Mouse (Mus musculus) skeletal muscle tissue, adult 2 months (tissue): ENCODE measurements around the gene Ripply2.
"Not testable (repeated sequence)": the region's sequence is repeated elsewhere in the genome, so short reads cannot be mapped to it uniquely, and the experiment has no call there.

Experiments used
- DNase-seq: peaks from one replicate; pipeline ENCODE4 v3.0.0-alpha.2; 2012; ENCODE audit warnings: low read depth, low spot score

The Ripply2 gene

DNA sequence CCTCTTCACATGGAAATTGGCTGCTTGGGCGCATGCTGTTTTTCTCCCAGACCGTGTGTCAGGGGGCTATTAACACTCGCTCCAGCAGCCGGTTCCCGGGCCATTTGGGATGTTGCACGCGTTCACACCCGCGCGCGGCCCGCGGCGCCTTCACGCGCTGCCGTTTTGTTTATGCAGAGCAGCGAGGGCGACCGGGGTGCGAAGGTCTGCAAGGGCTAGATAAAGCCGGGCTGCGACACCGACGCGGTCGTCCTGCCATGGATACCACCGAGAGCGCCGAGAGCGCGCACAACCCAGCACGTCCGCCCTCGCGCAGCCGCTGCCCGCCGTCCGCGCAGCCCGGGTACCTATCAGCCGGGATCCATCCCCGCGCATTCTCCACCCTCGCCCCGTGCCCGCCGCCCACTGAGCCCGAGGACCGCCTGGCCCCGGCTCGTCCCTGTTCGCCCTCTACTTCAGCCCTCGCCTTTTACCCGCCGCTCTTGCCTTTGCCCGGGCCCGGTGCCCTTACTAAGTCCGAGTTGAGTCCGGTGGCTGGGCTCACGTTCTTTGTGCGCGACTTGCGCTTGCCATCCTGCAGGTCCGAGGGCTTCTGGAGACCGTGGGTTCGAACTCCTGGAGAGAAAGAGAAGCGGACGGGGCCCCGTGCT is at the start of gene Ripply2:
TSS of gene Ripply2 (plus strand) at position 250 of the 650 bp plus-strand sequence.
- no peak for DNase-seq

- DNase-seq = not testable (repeated sequence)
Measured at GRCm38 (mm10) chr9:86972471-86972870, 42.9 kb upstream of the Ripply2 start.

GRCm38 (mm10) chr9:86973562-86973961 is 41.8 kb upstream of the Ripply2 start:
- DNase-seq = no peak

- no peak for DNase-seq
Measured at GRCm38 (mm10) chr9:86976896-86977295, 38.4 kb upstream of the Ripply2 start.

DNA sequence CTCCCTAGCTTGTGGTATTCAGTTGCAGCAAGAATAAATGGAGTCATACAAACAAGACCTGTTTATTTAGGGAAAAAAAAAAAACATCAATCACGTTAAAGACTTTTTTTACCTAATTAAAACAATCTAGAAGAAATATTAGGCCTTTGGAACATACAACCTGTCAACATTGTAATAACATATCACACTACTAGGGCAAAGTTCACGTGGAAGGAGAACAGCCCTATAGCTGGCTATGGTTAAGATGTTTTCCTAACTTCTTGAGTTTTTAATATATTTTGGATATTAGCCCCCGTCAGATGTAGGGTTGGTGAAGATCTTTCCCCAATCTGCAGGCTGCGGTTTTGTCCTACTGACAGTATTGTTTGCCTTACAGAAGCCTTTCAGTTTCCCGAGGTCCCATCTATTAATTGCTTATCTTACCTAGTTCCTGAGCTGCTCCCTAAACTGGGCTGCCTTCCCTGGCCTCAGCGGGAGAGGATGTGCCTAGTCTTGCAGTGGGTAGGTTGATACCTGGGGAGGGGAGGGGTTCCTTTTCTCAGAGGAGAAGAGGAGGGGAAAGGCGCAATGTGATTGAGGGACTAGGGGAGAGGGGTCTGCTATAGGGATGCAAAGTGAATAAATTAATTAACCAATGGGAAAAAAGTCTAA is 37.0 kb upstream of the Ripply2 start:
- no peak for DNase-seq

DNA sequence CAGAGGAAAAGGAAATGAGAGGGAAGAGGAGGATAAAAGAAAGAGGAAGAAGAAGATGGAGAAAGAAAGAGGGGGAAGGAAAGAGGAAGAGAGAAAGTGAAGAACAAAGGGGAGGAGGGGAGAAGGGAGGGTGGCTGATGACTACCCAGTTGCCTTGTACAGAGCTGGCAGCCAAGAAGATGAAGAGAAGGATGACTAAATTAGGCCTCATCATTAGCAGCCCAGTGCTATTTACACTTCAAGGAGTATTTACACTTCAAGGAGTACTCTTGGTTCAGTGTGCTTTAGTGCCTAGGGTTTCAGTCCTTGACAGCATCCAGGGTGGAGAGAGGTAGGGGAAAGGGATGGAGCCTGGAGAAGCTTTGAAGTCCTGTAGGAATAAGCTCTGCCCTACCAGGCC is 35.3 kb upstream of the Ripply2 start:
- no peak for DNase-seq

DNA sequence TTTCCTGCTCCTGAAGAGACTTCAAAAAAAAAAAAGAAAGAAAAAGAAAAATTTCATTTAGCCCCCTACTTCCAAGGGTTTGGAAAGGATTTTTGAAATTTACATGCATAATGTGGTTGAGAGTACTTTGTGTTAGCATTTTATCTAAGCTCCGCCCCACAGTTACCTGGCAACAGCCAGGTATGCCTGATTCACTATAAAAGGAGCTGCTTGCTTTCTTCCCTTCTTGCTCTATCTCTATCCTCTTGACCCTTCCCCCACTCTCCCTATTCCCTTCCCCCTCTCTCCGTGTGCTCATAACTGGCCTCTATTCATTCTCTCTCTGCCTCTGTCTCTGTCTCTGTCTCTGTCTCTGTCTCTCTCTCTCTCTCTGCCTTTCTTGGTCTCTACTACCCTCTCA is 34.4 kb upstream of the Ripply2 start:
- DNase-seq = no peak

- no peak for DNase-seq
Measured at GRCm38 (mm10) chr9:86981551-86981950, 33.8 kb upstream of the Ripply2 start.

GRCm38 (mm10) chr9:86984583-86984982 is 30.8 kb upstream of the Ripply2 start:
- no peak for DNase-seq

- DNase-seq = no peak
Measured at GRCm38 (mm10) chr9:86985105-86985504, 30.2 kb upstream of the Ripply2 start.

DNA sequence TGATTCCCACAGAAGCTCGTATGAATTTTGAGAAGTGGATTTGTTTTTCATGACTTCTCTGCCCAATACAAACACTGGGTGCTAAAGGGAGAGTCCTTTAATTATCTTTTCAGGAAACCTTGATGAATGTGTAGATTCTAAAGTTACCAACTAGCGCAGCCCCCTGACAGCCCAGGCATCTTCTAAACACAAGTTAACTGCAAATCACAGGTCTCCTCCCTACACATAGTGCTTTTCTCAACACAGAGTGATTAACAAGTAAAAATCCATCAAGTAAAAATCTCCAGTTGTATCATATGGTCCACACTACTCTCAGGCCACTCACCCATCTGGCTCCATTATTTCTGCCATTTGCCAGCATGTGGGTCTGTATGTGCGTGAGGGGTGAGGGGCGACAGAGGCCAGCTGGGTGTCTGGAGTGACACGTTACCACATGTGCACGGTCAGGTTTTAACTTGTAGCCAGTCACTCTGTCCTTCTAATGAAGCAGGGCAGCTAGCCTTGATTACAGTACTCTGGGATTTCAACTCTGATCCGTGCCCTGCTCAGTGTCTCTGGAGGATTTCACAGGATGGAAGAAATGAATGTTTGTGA is 28.5 kb upstream of the Ripply2 start:
- no peak for DNase-seq

- DNase-seq = no peak
Measured at GRCm38 (mm10) chr9:86989822-86990221, 25.5 kb upstream of the Ripply2 start.

DNA sequence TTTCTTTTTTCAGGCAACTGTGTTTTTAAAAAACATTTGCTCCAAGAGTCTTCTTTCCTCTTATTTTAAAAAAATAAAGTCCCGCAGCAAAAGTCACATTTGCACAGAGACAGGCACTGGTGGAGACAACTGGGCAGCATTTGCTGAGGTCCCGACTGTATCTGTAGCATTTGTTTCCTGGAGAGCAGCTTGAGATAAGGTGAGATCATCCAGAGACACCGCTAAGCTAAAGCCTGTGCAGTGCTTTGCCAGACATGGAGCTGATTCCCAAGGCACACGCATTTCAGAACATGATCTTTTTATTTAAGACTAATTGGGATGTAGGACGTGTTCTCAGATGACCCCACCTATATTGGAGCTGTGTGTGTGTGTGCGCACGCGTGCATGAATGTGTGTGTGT is 23.6 kb upstream of the Ripply2 start:
- DNase-seq = no peak

GRCm38 (mm10) chr9:86997046-86997691 is 18.2 kb upstream of the Ripply2 start:
- no peak for DNase-seq

DNA sequence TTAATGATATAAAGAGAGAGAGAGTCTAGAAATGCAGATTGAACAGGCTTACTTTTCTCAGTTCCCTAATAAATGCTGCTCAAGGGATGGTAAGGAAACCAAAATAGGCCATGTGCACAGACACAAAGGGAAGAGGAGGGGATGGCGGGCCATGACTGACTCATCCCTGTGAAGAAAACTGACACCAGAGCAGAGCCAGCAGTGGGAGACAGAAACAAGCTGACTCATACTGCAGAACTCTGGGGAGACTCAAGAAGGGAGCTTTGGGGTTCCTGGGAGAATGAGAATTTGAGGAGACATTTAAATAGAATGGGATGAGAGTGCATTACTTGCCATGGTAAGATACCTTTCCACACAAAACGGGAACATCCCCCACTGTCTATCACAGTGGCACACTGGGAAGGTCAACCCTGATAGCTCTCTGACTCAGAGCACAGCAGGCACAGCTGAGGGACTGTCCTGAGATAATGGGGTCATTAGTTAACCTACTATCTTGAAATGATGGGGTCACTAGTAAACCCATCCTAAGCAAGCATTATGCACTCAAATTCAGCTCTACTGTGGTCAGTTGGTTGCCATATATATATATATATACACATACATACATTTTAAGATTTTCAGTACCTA is 15.3 kb upstream of the Ripply2 start:
- no peak for DNase-seq

- DNase-seq = no peak
Measured at GRCm38 (mm10) chr9:87004701-87005434, 10.5 kb upstream of the Ripply2 start.

DNA sequence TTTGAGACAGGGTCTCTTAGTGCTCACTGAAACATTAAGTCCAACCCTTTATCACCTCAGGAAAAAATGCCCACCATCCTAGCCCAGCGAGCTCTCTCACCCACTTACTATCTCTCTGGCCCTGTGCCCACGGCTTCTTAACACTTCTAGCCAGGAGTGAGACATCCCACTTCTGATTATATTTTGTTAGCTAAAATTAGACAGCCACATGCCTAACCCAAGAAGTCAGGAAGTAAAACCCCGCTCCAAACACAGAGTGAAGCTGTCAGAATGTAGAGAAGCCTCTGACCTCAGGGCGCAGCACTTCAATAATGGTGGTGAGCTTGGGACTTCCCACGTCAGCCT is 9.9 kb upstream of the Ripply2 start:
- no peak for DNase-seq

GRCm38 (mm10) chr9:87008507-87008906 is 6.8 kb upstream of the Ripply2 start:
- DNase-seq = no peak

DNA sequence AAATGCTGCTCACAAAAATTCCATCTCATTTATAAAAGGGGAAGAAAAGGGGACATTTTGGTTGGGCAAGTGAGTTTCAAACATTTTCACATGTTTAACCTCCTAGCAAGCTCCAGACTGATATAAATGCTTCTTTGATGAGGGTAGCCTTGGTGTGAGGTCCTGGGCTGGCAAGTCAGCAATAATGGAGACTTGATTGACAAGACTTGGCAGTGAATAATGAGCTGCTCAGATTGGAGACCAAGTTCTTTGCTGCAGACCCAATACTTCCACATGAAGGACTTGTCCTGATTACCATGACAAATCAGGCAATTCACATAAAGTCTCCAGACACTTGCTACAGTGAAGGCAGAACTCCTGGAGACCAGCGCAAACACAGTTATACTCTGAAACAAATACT is 6.4 kb upstream of the Ripply2 start:
- DNase-seq = no peak

DNA sequence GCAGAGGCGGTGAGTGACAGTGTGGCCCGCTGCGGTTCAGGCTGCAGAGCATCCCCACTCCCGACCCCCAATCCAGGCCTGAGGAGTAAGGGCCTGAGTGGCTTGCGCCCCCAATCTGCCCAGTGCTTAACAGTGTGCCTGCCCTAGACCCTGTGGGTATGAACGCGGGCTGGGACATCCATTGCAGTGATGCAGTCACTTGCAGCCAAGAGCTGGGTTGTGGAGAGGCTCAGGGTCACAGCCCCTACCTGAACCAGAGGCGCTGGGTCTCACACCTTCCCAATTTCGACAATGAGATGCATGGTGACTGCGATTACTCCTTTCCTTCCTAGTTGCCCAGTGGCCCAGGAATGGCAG is 579 bp downstream of the Ripply2 start:
- no peak for DNase-seq

DNA sequence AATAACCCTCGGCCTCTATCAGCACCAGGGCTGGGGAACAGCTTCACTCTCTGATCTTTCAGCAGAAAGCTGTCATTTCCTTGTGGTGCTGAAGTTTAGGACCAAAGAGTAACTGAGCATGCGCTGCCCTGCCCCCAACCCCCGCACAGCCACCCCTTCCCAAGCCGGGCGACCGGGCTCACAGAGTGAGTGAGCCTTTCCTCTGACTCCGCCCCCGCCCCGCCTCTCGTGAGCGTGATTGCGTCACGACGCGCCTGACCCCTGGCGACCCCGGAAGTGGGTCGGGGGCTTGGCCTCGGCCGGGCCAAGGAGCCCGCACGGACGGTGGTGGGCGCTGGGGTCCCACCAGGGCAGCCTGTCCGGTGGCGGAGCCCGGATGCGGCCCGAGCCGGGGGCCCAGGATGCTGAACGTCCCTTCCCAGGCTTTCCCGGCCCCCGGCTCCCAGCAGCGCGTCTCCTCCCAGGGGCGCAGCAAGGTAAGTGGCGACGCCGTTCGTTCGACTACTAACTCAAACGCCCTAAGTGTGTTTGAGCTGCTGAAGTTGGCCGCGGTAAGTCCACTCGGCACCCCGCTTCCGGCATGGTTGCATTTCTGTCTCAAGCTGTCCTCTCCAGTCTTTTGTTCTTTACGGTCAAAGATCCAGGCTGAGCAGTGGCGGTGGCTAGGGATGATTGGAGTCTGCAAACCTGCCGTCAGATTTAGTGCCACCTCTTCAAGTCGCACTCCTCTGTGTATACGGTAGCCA is 6.6 kb downstream of the Ripply2 start, which contains the start of gene Cyb5r4:
TSS of gene Cyb5r4 (plus strand) at position 237 of the 746 bp plus-strand sequence.
- DNase-seq = peak; percentile 93
